Comparison of ENCODE assay signal across 8 mouse cellular contexts in the genomic region with DNA sequence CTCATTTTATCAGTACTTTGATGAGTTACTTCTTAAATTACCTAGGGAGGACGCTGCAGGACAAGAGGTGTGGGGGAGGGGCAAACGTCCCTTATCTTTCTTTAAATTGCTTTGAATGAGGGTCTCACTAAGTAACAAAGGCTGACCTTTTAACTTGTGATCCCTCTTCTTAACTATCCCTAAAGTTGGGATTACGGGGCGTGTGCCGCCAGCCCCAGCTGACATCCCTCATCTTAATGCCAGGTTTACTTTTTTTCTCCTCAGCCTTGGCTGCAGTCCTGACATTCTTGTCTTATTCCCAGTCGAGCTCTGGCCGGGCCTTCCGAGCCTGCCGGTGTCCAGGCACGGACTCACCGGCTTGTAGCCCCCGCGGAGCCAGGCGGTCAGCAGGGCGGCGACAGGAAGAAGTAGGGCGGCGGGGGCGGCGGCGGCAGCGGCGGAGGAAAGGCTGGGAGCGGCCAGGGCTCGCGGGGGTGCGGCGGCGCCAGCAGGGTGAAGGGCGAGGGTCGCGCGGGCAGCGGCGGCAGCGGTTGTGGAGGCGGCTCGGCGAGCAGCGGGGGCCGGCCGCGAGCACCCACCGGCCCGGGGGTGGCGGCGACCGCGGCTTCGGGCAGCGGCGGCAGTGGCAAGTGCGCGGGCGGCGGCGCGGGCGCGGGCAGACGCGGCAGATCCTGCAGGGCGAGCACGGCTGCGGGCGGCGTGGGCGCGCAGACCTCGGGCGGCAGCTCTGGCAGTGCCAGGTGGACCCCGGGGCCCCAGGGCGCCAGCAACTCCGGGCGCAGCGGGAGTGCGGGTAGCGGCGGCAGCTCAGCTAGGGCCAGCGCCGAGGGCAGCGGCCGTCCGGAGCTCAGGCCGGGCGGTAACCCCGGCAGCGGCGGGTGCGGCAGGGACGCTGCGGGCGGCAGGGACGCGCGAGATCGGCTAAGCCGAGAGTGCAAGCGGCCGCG. TPM values are rescaled to one million over a fixed set of nuclear protein-coding genes. Genes with fewer than 3 reads are reported as not detected.
DNase-seq lines count a peak whose midpoint lies in the region; ATAC-seq lines count a peak whose summit lies in the region.

No protein-coding gene starts in this region.

- peaks cover 12% of the 10 kb centered on the region; the same call in 1 of the 2 replicates for H3K4me1 ChIP-seq in intestine, embryonic 15.5 days (replicated peaks)
- peaks cover 9% of the 10 kb centered on the region for H3K4me1 ChIP-seq in liver, embryonic 15.5 days (replicated peaks)
- no peaks in the 10 kb centered on the region for H3K4me1 ChIP-seq in neural tube, embryonic 14.5 days (ENCODE audit: control insufficient read depth, insufficient read depth, low read length)

- H3K9me3 ChIP-seq in intestine, embryonic 15.5 days, result no peaks in the 10 kb centered on the region
- no peaks in the 10 kb centered on the region for H3K9me3 ChIP-seq in liver, embryonic 15.5 days (replicated peaks)
- H3K9me3 ChIP-seq in neural tube, embryonic 14.5 days (ENCODE audit: control insufficient read depth, low read length), result no peaks in the 10 kb centered on the region

- H3K4me2 ChIP-seq in intestine, embryonic 15.5 days (replicated peaks), result peak overlapping the region; percentile 100
- H3K4me2 ChIP-seq in liver, embryonic 15.5 days, result peak overlapping the region; percentile 89
- H3K4me2 ChIP-seq in neural tube, embryonic 14.5 days (ENCODE audit: low read depth, low read length), result peak overlapping the region; percentile 91

- H3K27me3 ChIP-seq in intestine, embryonic 15.5 days (replicated peaks), result peaks cover 6% of the 10 kb centered on the region; the same call in 1 of the 2 replicates
- H3K27me3 ChIP-seq in liver, embryonic 15.5 days, result peaks cover 87% of the 10 kb centered on the region
- H3K27me3 ChIP-seq in neural tube, embryonic 14.5 days (ENCODE audit: control insufficient read depth, insufficient read depth, low read length), result peaks cover 9% of the 10 kb centered on the region

- H3K36me3 ChIP-seq in intestine, embryonic 15.5 days, result no peaks in the 10 kb centered on the region
- no peaks in the 10 kb centered on the region for H3K36me3 ChIP-seq in liver, embryonic 15.5 days (replicated peaks)
- H3K36me3 ChIP-seq in neural tube, embryonic 14.5 days (ENCODE audit: control insufficient read depth, insufficient read depth, low read length), result no peaks in the 10 kb centered on the region

- under 1% methylated on average over 94 of the region's 101 CpGs for WGBS in intestine, embryonic 15.5 days
- under 1% methylated on average over 92 of the region's 101 CpGs for WGBS in liver, embryonic 15.5 days (ENCODE audit: insufficient replicate concordance)
- WGBS in neural tube, embryonic 14.5 days, result under 1% methylated on average over 62 of the region's 101 CpGs

- peak; percentile 25 for DNase-seq in thymus, postnatal 14 days
- no peak for DNase-seq in thymus, postnatal 10 days (ENCODE audit: low spot score in 2 of 2)
- peak; percentile 71 to 75 for DNase-seq in cerebellum, adult 18-20 months
- DNase-seq in gastrocnemius, postnatal 25 days, result peak; percentile 61
- DNase-seq in layer of hippocampus, adult 11-12 months (ENCODE audit: low spot score), result no peak

- peak overlapping the region; percentile 55 for H3K9ac ChIP-seq in intestine, embryonic 15.5 days
- H3K9ac ChIP-seq in liver, embryonic 15.5 days, result peak overlapping the region; percentile 27; the same call in 1 of the 2 replicates
- peak overlapping the region; percentile 63 for H3K9ac ChIP-seq in neural tube, embryonic 14.5 days (replicated peaks; ENCODE audit: low read depth, low read length)

- no peak overlapping the region for H3K27ac ChIP-seq in intestine, embryonic 15.5 days
- H3K27ac ChIP-seq in liver, embryonic 15.5 days (replicated peaks), result no peak overlapping the region
- peak overlapping the region; percentile 52; the same call in 1 of the 2 replicates for H3K27ac ChIP-seq in neural tube, embryonic 14.5 days (ENCODE audit: low read depth, low read length)

- peak overlapping the region; percentile 77 for H3K4me3 ChIP-seq in intestine, embryonic 15.5 days (replicated peaks)
- H3K4me3 ChIP-seq in liver, embryonic 15.5 days (replicated peaks), result peak overlapping the region; percentile 60
- peak overlapping the region; percentile 66 for H3K4me3 ChIP-seq in neural tube, embryonic 14.5 days (ENCODE audit: low read depth, low read length)

- peak; percentile 65 for ATAC-seq in intestine, embryonic 15.5 days
- peak; percentile 37 for ATAC-seq in liver, embryonic 15.5 days (ENCODE audit: insufficient read depth)
- ATAC-seq in neural tube, embryonic 14.5 days (ENCODE audit: low read depth), result peak; percentile 70

RNA-seq across cellular contexts. Expression of a gene that starts 15.6 kb away (rescaled TPM):
- total RNA-seq in gastrocnemius, postnatal 25 days (2021), result under 1 TPM in 1 of 2 experiments, not detected in 1; 0.19 TPM
- polyA plus RNA-seq in intestine, embryonic 15.5 days (2015; fragmentation: Nextera tagmentation; extraction: Ambion mirVana), result 1.3 and 2.0 TPM in 2 replicates
- polyA plus RNA-seq in liver, embryonic 15.5 days (2015; fragmentation: Nextera tagmentation; extraction: Ambion mirVana), result not detected in 2 replicates
- 0.70 and 1.4 TPM in 2 replicates for polyA plus RNA-seq in neural tube, embryonic 14.5 days (2014; fragmentation: Nextera tagmentation; extraction: Ambion mirVana)

RNA-seq across cellular contexts. Expression of a gene that starts 20.4 kb away (rescaled TPM):
- total RNA-seq in gastrocnemius, postnatal 25 days (2021), result not detected
- 42.8 and 46.2 TPM in 2 replicates for polyA plus RNA-seq in intestine, embryonic 15.5 days (2015; fragmentation: Nextera tagmentation; extraction: Ambion mirVana)
- 0.89 and 2.0 TPM in 2 replicates for polyA plus RNA-seq in liver, embryonic 15.5 days (2015; fragmentation: Nextera tagmentation; extraction: Ambion mirVana)
- not detected in 2 replicates for polyA plus RNA-seq in neural tube, embryonic 14.5 days (2014; fragmentation: Nextera tagmentation; extraction: Ambion mirVana)

RNA-seq across cellular contexts. Expression of a gene that starts 22.1 kb away (rescaled TPM):
- total RNA-seq in gastrocnemius, postnatal 25 days (2021), result 10 to 100 TPM; 46.1 to 61.5 TPM
- polyA plus RNA-seq in intestine, embryonic 15.5 days (2015; fragmentation: Nextera tagmentation; extraction: Ambion mirVana), result 24.2 and 24.8 TPM in 2 replicates
- polyA plus RNA-seq in liver, embryonic 15.5 days (2015; fragmentation: Nextera tagmentation; extraction: Ambion mirVana), result 5.8 and 6.4 TPM in 2 replicates
- 2.6 and 3.8 TPM in 2 replicates for polyA plus RNA-seq in neural tube, embryonic 14.5 days (2014; fragmentation: Nextera tagmentation; extraction: Ambion mirVana)

RNA-seq across cellular contexts. Expression of a gene that starts 23.2 kb away (rescaled TPM):
- not detected for total RNA-seq in gastrocnemius, postnatal 25 days (2021)
- polyA plus RNA-seq in intestine, embryonic 15.5 days (2015; fragmentation: Nextera tagmentation; extraction: Ambion mirVana), result 0.14 TPM in 1 of 2 replicates, not detected in the other
- polyA plus RNA-seq in liver, embryonic 15.5 days (2015; fragmentation: Nextera tagmentation; extraction: Ambion mirVana), result 0.10 and 0.15 TPM in 2 replicates
- 0.21 and 0.52 TPM in 2 replicates for polyA plus RNA-seq in neural tube, embryonic 14.5 days (2014; fragmentation: Nextera tagmentation; extraction: Ambion mirVana)

RNA-seq across cellular contexts. Expression of a gene that starts 25.7 kb away (rescaled TPM):
- total RNA-seq in gastrocnemius, postnatal 25 days (2021), result 10 to 100 TPM in 1 of 2 experiments, 1 to 10 TPM in 1; 9.3 to 10.8 TPM
- 43.0 and 43.2 TPM in 2 replicates for polyA plus RNA-seq in intestine, embryonic 15.5 days (2015; fragmentation: Nextera tagmentation; extraction: Ambion mirVana)
- 19.7 and 22.4 TPM in 2 replicates for polyA plus RNA-seq in liver, embryonic 15.5 days (2015; fragmentation: Nextera tagmentation; extraction: Ambion mirVana)
- polyA plus RNA-seq in neural tube, embryonic 14.5 days (2014; fragmentation: Nextera tagmentation; extraction: Ambion mirVana), result 42.1 and 43.0 TPM in 2 replicates

Comparison
In these comparisons a context has a peak if more than half of its experiments do, and no peak if none do; other contexts are left out.
1. DNase-seq: peak in thymus, postnatal 14 days (single experiment), cerebellum, adult 18-20 months (2 of 2) and gastrocnemius, postnatal 25 days (single experiment); none in thymus, postnatal 10 days (0 of 2) and layer of hippocampus, adult 11-12 months (single experiment).
2. RNA of a gene that starts 20.4 kb away (polyA plus RNA-seq): 42.8 to 46.2 TPM in intestine, embryonic 15.5 days; 0.89 to 2.0 TPM in liver, embryonic 15.5 days and not detected in neural tube, embryonic 14.5 days; every median in the first group is over 10 times any median in the second.
3. Peak in every context shown above with its lines, with median percentiles within 50 percentile points of each other: ATAC-seq, H3K4me2 ChIP-seq, H3K4me3 ChIP-seq and H3K9ac ChIP-seq.